Mouse (Mus musculus): ENCODE results near the gene Pbx1. TPM values are rescaled to one million over a fixed set of nuclear protein-coding genes. Genes with fewer than 3 reads are reported as not detected.

Gene Pbx1
- total and polyA plus RNA-seq, 2 experiments, result 6.1 to 7.7 TPM

GRCm38 (mm10) chr1:168307275-168308182, 124.5 kb downstream of the Pbx1 start:
- DNase-seq (ENCODE audit: extremely low read depth, low read depth, low spot score), result no peak

GRCm38 (mm10) chr1:168300505-168300904, 131.6 kb downstream of the Pbx1 start:
- Histone ChIP-seq H3K27me3 (ENCODE audit: control insufficient read depth, insufficient read depth, low read length) (no peaks in the 10 kb centered on the region), H3K27ac (replicated peaks; ENCODE audit: insufficient read depth, low read depth, low read length) (no peak overlapping the region), H3K4me1 (ENCODE audit: control insufficient read depth, insufficient read depth, low read length) (peaks cover 5% of the 10 kb centered on the region; the same call in 1 of the 2 replicates), H3K36me3 (ENCODE audit: control insufficient read depth, insufficient read depth, low read length) (no peaks in the 10 kb centered on the region), H3K79me2 (ENCODE audit: control insufficient read depth, insufficient read depth, low read length) (peaks cover 6% of the 10 kb centered on the region; the same call in 1 of the 2 replicates), H3K4me3 (ENCODE audit: insufficient read depth, low read depth, low read length) (no peak overlapping the region), H3K9ac (ENCODE audit: low read depth, low read length) (no peak overlapping the region)
- WGBS, result 97% methylated on average over 6 of the region's 6 CpGs
- no peak for DNase-seq (ENCODE audit: extremely low read depth, low read depth, low spot score)
- TF ChIP-seq CTCF (IDR thresholded peaks at IDR 0.05; ENCODE audit: low read depth, low read length), result no peak
- TF ChIP-seq POLR2A (IDR thresholded peaks at IDR 0.05; ENCODE audit: extremely low read depth, insufficient read depth, low read length), result no peak

More at GRCm38 (mm10) chr1:168307275-168308182, 124.5 kb downstream of the Pbx1 start:
- Histone ChIP-seq H3K27ac (replicated peaks; ENCODE audit: insufficient read depth, low read depth, low read length) (no peak overlapping the region), H3K9ac (ENCODE audit: low read depth, low read length) (no peak overlapping the region), H3K4me3 (ENCODE audit: insufficient read depth, low read depth, low read length) (no peak overlapping the region), H3K4me1 (ENCODE audit: control insufficient read depth, insufficient read depth, low read length) (peaks cover 5% of the 10 kb centered on the region; the same call in 1 of the 2 replicates), H3K27me3 (ENCODE audit: control insufficient read depth, insufficient read depth, low read length) (no peaks in the 10 kb centered on the region), H3K36me3 (ENCODE audit: control insufficient read depth, insufficient read depth, low read length) (no peaks in the 10 kb centered on the region), H3K79me2 (ENCODE audit: control insufficient read depth, insufficient read depth, low read length) (no peaks in the 10 kb centered on the region)
- 90% methylated on average over 14 of the region's 14 CpGs for WGBS
- TF ChIP-seq POLR2A (IDR thresholded peaks at IDR 0.05; ENCODE audit: extremely low read depth, insufficient read depth, low read length) (no peak), CTCF (IDR thresholded peaks at IDR 0.05; ENCODE audit: low read depth, low read length) (no peak)

GRCm38 (mm10) chr1:168299928-168300365, 132.1 kb downstream of the Pbx1 start:
- no peak overlapping the region for H3K9ac ChIP-seq (ENCODE audit: low read depth, low read length)

GRCm38 (mm10) chr1:168299181-168299580, 132.9 kb downstream of the Pbx1 start:
- no peaks in the 10 kb centered on the region for H3K4me1 ChIP-seq (ENCODE audit: control insufficient read depth, insufficient read depth, low read length)

More at GRCm38 (mm10) chr1:168299928-168300365, 132.1 kb downstream of the Pbx1 start:
- Histone ChIP-seq H3K27ac (replicated peaks; ENCODE audit: insufficient read depth, low read depth, low read length) (no peak overlapping the region), H3K36me3 (ENCODE audit: control insufficient read depth, insufficient read depth, low read length) (no peaks in the 10 kb centered on the region), H3K4me3 (ENCODE audit: insufficient read depth, low read depth, low read length) (no peak overlapping the region), H3K27me3 (ENCODE audit: control insufficient read depth, insufficient read depth, low read length) (no peaks in the 10 kb centered on the region), H3K79me2 (ENCODE audit: control insufficient read depth, insufficient read depth, low read length) (peaks cover 6% of the 10 kb centered on the region; the same call in 1 of the 2 replicates), H3K4me1 (ENCODE audit: control insufficient read depth, insufficient read depth, low read length) (no peaks in the 10 kb centered on the region)
- WGBS, result 92% methylated on average over 12 of the region's 12 CpGs
- no peak for TF ChIP-seq CTCF (IDR thresholded peaks at IDR 0.05; ENCODE audit: low read depth, low read length)
- TF ChIP-seq POLR2A (IDR thresholded peaks at IDR 0.05; ENCODE audit: extremely low read depth, insufficient read depth, low read length), result no peak
- no peak for DNase-seq (ENCODE audit: extremely low read depth, low read depth, low spot score)

GRCm38 (mm10) chr1:168296290-168296689, 135.8 kb downstream of the Pbx1 start:
- no peaks in the 10 kb centered on the region for H3K36me3 ChIP-seq (ENCODE audit: control insufficient read depth, insufficient read depth, low read length)
- H3K4me3 ChIP-seq (ENCODE audit: insufficient read depth, low read depth, low read length), result no peak overlapping the region
- WGBS, result 97% methylated on average over 2 of the region's 2 CpGs
- peaks cover 4% of the 10 kb centered on the region; the same call in 1 of the 2 replicates for H3K4me1 ChIP-seq (ENCODE audit: control insufficient read depth, insufficient read depth, low read length)
- no peaks in the 10 kb centered on the region for H3K27me3 ChIP-seq (ENCODE audit: control insufficient read depth, insufficient read depth, low read length)
- DNase-seq (ENCODE audit: extremely low read depth, low read depth, low spot score), result no peak
- H3K27ac ChIP-seq (replicated peaks; ENCODE audit: insufficient read depth, low read depth, low read length), result no peak overlapping the region
- no peak overlapping the region for H3K9ac ChIP-seq (ENCODE audit: low read depth, low read length)
- H3K79me2 ChIP-seq (ENCODE audit: control insufficient read depth, insufficient read depth, low read length), result peaks cover 6% of the 10 kb centered on the region; the same call in 1 of the 2 replicates
- TF ChIP-seq CTCF (IDR thresholded peaks at IDR 0.05; ENCODE audit: low read depth, low read length), result no peak
- TF ChIP-seq POLR2A (IDR thresholded peaks at IDR 0.05; ENCODE audit: extremely low read depth, insufficient read depth, low read length), result no peak

More at GRCm38 (mm10) chr1:168299181-168299580, 132.9 kb downstream of the Pbx1 start:
- Histone ChIP-seq H3K4me3 (ENCODE audit: insufficient read depth, low read depth, low read length) (no peak overlapping the region), H3K36me3 (ENCODE audit: control insufficient read depth, insufficient read depth, low read length) (no peaks in the 10 kb centered on the region), H3K27me3 (ENCODE audit: control insufficient read depth, insufficient read depth, low read length) (no peaks in the 10 kb centered on the region), H3K27ac (replicated peaks; ENCODE audit: insufficient read depth, low read depth, low read length) (no peak overlapping the region), H3K9ac (ENCODE audit: low read depth, low read length) (no peak overlapping the region), H3K79me2 (ENCODE audit: control insufficient read depth, insufficient read depth, low read length) (peaks cover 6% of the 10 kb centered on the region; the same call in 1 of the 2 replicates)
- TF ChIP-seq POLR2A (IDR thresholded peaks at IDR 0.05; ENCODE audit: extremely low read depth, insufficient read depth, low read length) (no peak), CTCF (IDR thresholded peaks at IDR 0.05; ENCODE audit: low read depth, low read length) (no peak)
- no peak for DNase-seq (ENCODE audit: extremely low read depth, low read depth, low spot score)
- 83% methylated on average over 8 of the region's 8 CpGs for WGBS
